Comparison of ENCODE assay signal across 7 mouse cellular contexts in genomic region chr15:79224685-79225084, GRCm38 (mm10). TPM values are rescaled to one million over a fixed set of nuclear protein-coding genes. Genes with fewer than 3 reads are reported as not detected.
A peak's percentile ranks its signal among the peaks of the same experiment; 100 is the strongest.
DNase-seq lines count a peak whose midpoint lies in the region; ATAC-seq lines count a peak whose summit lies in the region.

No protein-coding gene starts in this region.

- no peak overlapping the region for H3K27ac ChIP-seq in limb, embryonic 10.5 days
- no peak overlapping the region for H3K27ac ChIP-seq in midbrain, embryonic 13.5 days

- 9% methylated on average over 5 of the region's 5 CpGs for WGBS in limb, embryonic 10.5 days
- WGBS in midbrain, embryonic 13.5 days = 2% methylated on average over 5 of the region's 5 CpGs

- 0 out of 2 replicates have a peak overlapping the region, but pooled peaks have one; percentile 28 for H3K9ac ChIP-seq in midbrain, embryonic 13.5 days (replicated peaks)

- no peaks in the 10 kb centered on the region for H3K36me3 ChIP-seq in limb, embryonic 10.5 days
- H3K36me3 ChIP-seq in midbrain, embryonic 13.5 days = no peaks in the 10 kb centered on the region

- H3K9me3 ChIP-seq in limb, embryonic 10.5 days (replicated peaks) = no peaks in the 10 kb centered on the region
- no peaks in the 10 kb centered on the region for H3K9me3 ChIP-seq in midbrain, embryonic 13.5 days

- H3K27me3 ChIP-seq in limb, embryonic 10.5 days (ENCODE audit: low read depth, poor library complexity, severe bottlenecking) = no peaks in the 10 kb centered on the region
- H3K27me3 ChIP-seq in midbrain, embryonic 13.5 days = peaks cover 3% of the 10 kb centered on the region; the same call in 1 of the 2 replicates

- peak overlapping the region; percentile 5; the same call in 1 of the 2 replicates for H3K4me2 ChIP-seq in midbrain, embryonic 13.5 days (replicated peaks)

- no peak overlapping the region for H3K4me3 ChIP-seq in limb, embryonic 10.5 days
- no peak overlapping the region for H3K4me3 ChIP-seq in midbrain, embryonic 13.5 days (replicated peaks)

- peak; percentile 49 for ATAC-seq in midbrain, embryonic 13.5 days

- intact Hi-C loops in gastrocnemius, postnatal 36 days (cut with DNase I) = loop anchor here (5.0 kb wide), 1 partner anchor 243 kb away; no protein-coding TSS in a partner anchor

- peaks cover 39% of the 10 kb centered on the region for H3K4me1 ChIP-seq in limb, embryonic 10.5 days
- H3K4me1 ChIP-seq in midbrain, embryonic 13.5 days (replicated peaks) = peaks cover 21% of the 10 kb centered on the region

- DNase-seq in adrenal gland, adult (ENCODE audit: inconsistent age in 2 of 2, low spot score in 1 of 2) = peak; percentile 91 to 98
- peak; percentile 97 for DNase-seq in embryo, embryonic 10.5 days (ENCODE audit: low spot score)
- DNase-seq in gastrocnemius, postnatal 36 days = peak; percentile 76 to 84
- peak; percentile 89 for DNase-seq in kidney, adult 18-20 months
- DNase-seq in limb, embryonic 10.5 days (ENCODE audit: low spot score) = peak; percentile 88
- DNase-seq in spleen, adult 12 weeks (ENCODE audit: low spot score) = peak; percentile 65

RNA-seq across cellular contexts. Expression of gene Pick1, which starts 4.3 kb away (rescaled TPM):
- 10 to 100 TPM; 26.9 to 30.9 TPM for total RNA-seq in gastrocnemius, postnatal 36 days (2021)
- polyA plus RNA-seq in limb, embryonic 10.5 days (2016; fragmentation: Nextera tagmentation; extraction: Ambion mirVana) = 38.3 and 52.5 TPM in 2 replicates
- 82.2 and 86.8 TPM in 2 replicates for polyA plus RNA-seq in midbrain, embryonic 13.5 days (2015; fragmentation: Nextera tagmentation; extraction: Ambion mirVana)

RNA-seq across cellular contexts. Expression of gene Gm49486, which starts 4.5 kb away (rescaled TPM):
- total RNA-seq in gastrocnemius, postnatal 36 days (2021) = under 1 TPM in 1 of 2 experiments, not detected in 1; 0.46 TPM
- 0.11 and 0.48 TPM in 2 replicates for polyA plus RNA-seq in limb, embryonic 10.5 days (2016; fragmentation: Nextera tagmentation; extraction: Ambion mirVana)
- polyA plus RNA-seq in midbrain, embryonic 13.5 days (2015; fragmentation: Nextera tagmentation; extraction: Ambion mirVana) = 0.88 and 1.0 TPM in 2 replicates

RNA-seq across cellular contexts. Expression of gene Slc16a8, which starts 29.9 kb away (rescaled TPM):
- total RNA-seq in gastrocnemius, postnatal 36 days (2021) = under 1 TPM in 1 of 2 experiments, not detected in 1; 0.18 TPM
- polyA plus RNA-seq in limb, embryonic 10.5 days (2016; fragmentation: Nextera tagmentation; extraction: Ambion mirVana) = 0.16 TPM in 1 of 2 replicates, not detected in the other
- polyA plus RNA-seq in midbrain, embryonic 13.5 days (2015; fragmentation: Nextera tagmentation; extraction: Ambion mirVana) = 0.22 and 0.23 TPM in 2 replicates

RNA-seq across cellular contexts. Expression of gene Sox10, which starts 59.6 kb away (rescaled TPM):
- 1 to 10 TPM in 1 of 2 experiments, under 1 TPM in 1; 0.97 to 1.8 TPM for total RNA-seq in gastrocnemius, postnatal 36 days (2021)
- 0.75 and 1.8 TPM in 2 replicates for polyA plus RNA-seq in limb, embryonic 10.5 days (2016; fragmentation: Nextera tagmentation; extraction: Ambion mirVana)
- 0.58 and 0.67 TPM in 2 replicates for polyA plus RNA-seq in midbrain, embryonic 13.5 days (2015; fragmentation: Nextera tagmentation; extraction: Ambion mirVana)
